Mouse (Mus musculus) retina, postnatal 1 day (tissue): ENCODE results near the gene Akap7.
A peak's percentile ranks its signal among the peaks of the same experiment; 100 is the strongest.

Experiments
- DNase-seq: peaks from one replicate; pipeline ENCODE4 v3.0.0-alpha.2; 2012

Akap7 gene

DNA sequence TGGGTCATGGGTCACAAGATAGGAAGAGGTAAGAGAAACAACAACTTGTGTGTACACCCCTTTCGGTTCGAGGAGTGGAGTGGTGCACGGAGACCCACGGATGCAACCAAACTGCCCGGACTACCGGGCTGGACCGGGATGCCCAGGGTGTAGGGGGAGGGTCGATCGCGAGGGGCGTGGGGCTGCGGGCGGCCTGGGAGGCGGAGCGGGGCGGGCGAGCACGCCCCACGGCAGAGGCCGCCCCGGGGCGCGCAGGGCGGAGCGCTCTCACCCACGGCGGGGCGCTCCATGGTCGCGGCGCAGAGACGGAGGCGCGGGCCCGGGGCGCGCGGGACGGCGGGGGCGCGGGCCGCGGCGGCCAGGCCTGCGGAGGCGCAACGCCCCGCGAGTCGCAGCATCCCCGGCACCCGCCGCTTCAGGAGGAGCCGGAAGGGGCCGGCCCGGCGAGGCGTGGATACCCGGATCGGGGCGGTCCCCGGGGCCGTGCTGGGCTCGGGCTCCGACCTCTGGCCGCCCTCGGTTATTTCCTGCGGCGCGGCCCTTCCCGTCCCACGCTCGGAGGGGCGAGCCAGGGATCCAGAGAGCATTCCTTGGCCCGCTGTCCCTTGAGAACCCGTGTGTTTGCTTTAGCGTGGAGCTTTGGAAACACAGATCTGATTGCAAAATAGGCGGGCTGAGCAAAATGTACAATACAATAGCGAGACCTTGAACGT, 10.9 kb downstream of the Akap7 start:
- DNase-seq: peak; percentile 88

- no peak for DNase-seq
These were observed 11.4 kb downstream of the Akap7 start for GRCm38 (mm10) chr10:25296286-25296656.

- no peak for DNase-seq
These were observed 11.8 kb downstream of the Akap7 start for GRCm38 (mm10) chr10:25295836-25296235.

DNA sequence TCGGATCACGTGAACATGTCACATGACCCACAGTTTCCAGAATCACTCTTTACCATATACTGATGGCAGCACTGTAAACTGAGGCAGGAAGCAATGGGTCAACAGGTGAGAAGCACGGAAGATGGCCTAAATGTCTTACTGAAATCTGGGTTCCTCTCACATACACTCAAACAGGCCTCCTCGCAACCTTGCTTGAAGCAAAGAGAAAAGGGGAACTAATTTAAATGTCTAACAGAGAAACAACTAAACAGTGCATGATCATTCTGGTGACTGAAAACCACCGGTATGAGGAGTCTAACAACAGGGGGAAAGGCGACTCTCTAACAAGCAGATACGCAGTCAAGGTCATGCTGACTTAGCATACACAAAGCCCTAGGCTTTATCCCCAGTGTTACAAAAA, 12.7 kb downstream of the Akap7 start:
- no peak for DNase-seq

GRCm38 (mm10) chr10:25293796-25294195, 13.9 kb downstream of the Akap7 start:
- no peak for DNase-seq

- DNase-seq: no peak
These were observed 16.6 kb downstream of the Akap7 start for GRCm38 (mm10) chr10:25291053-25291452.

DNA sequence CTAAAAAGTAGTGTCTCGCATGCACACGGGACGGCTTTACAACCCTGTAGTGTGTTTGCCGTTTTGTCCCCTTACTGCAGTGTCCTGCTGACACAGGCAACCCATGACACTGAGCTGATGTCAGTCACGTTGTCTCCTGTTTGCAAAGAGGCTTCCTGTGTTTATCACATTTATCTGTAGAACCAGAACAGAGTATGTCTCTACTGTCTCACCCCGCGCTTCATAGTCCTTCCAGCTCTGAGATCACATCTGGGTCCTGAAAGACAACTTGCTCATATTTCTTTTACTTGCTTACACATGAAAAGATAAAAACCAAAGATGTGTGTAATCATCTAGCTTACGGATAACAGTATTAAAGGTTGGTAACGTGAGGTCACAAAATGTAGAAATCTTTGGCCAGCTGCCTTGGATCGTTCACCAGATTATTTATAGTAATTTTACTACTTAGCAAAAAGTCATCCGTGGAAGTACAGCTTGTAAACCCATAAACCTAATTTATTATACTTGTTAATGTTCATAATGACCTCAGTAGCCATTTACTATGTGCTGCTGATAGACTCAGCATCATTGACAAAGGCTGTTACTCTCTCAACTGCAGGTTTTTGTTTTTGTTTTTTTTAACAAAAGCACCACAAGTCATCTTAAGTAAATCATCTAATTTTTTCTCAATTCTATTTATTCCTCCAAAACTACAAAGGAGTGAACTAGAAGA, 22.4 kb downstream of the Akap7 start:
- DNase-seq: no peak

GRCm38 (mm10) chr10:25284427-25285099, 23.1 kb downstream of the Akap7 start:
- DNase-seq: no peak

DNA sequence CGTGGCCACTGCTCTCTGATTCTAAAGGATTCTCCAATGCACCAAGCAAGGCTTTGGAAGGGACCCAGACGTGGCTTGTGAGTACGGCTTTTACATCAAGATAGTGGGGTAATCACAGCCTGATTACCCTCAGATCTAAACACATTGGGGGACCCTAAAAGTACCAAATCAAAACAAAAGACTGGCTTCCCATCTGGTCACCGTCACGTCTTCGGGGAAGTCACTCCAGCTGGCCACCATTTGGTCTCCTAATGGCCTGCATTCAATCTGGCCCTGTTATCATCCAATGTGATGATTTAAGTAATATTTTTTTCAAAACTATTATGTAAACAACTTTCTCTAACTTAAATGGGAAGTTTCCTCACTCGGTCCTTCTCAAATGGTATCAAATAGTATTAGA, 24.3 kb downstream of the Akap7 start:
- DNase-seq: no peak

- no peak for DNase-seq
These were observed 27.5 kb downstream of the Akap7 start for GRCm38 (mm10) chr10:25280141-25280540.

- no peak for DNase-seq
These were observed 28.3 kb downstream of the Akap7 start for GRCm38 (mm10) chr10:25279406-25279805.

- DNase-seq: no peak
These were observed 32.2 kb downstream of the Akap7 start for GRCm38 (mm10) chr10:25275492-25275891.

GRCm38 (mm10) chr10:25274621-25275330, 32.9 kb downstream of the Akap7 start:
- DNase-seq: peak; percentile 59

DNA sequence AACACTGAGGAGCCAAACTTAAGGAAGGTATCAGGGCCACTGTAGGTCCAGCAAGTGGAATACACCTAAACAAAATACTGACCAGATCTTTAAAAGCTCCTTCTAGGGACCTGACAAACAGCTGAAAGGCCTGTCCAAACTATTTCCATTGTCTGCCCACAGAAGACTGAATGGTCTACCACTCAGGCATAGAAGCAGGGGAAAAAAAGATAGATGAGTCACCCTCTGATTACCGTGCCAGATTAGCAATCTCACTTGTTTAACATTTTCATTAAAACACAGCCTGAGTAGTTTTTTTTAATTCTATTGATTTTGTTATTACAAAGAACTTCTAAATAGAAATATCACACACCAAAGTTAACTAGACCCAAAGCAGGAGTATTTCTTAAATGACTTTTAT, 33.9 kb downstream of the Akap7 start:
- DNase-seq: no peak

DNA sequence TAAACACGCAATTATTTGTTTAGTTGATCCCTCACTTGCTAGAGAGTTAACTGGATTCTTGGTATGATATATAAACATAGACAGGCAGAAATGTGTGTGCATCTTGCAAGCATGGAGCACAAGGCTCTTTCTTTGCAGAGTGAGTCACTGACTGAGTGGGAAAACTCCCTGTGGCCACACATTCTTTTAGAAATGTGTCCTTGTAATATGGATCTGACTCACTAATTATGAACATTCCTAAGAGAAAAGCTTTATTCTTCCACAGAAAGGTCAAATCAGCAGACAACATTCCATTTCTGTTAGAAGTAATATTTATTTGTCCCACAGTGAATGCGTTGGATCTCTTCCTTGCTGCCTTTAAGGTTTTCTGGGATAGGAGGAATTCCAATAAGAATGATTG, 35.9 kb downstream of the Akap7 start:
- DNase-seq: no peak

GRCm38 (mm10) chr10:25271207-25271606, 36.5 kb downstream of the Akap7 start:
- DNase-seq: peak; percentile 63

DNA sequence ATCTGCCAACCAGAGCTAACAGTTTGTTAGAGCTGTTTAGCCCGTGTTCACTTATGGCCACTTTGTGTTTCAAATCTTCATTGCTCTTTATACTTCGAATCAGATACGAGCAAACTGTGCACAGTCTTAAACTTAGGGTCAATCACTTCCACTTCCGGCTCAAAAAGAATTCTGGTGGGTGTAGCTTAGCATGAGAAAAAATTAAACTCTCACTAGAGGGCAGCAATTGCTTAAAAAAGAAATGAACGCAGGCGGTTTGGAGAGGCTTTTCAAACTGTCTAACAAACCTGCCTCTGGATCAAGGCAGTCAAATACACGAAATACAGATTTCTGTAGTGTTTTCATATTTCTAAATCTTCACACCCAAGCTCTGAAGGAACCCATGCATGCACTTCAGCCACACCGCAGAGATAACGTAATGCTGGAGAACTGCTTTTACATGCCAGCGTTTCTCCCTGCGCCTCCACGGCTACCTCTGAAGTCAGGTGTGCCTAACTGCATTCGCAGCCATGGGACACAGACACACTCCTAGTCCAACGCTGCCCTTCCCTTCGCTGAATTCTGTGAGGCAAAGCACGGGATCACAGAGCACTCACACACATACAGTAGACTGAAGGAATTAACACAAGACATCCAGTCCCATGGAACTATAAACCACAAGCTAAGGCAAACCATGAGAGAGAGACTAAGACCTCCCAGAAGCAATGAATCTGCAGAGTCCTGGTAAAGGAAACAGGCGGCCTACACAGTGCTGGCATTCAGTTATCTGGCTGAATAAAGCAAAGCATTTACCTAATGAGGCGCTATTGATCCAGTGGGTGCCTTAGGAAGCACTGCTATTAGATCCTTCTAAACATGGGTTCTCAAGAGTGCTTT, 39.0 kb downstream of the Akap7 start:
- DNase-seq: peak; percentile 81

- DNase-seq: peak; percentile 69
These were observed 46.5 kb downstream of the Akap7 start for GRCm38 (mm10) chr10:25261176-25261575.

DNA sequence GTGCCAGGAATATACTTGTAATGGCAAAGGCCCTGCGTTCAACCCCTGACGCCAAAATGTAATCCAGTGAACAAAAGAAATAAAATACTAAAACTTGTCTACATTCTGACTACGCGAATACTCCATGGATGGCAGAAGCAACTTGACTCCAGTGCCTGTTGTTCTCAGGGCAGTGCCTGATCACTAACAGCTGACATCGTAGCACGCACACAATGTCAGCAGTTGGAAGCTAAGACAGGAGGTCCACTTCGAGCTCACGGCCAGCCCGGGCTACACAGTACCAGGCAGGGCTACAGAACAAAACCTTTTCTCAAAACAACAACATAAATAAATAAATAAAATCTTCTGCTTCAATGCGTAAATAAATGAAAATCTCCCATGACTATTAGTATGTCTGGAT, 46.9 kb downstream of the Akap7 start:
- no peak for DNase-seq

DNA sequence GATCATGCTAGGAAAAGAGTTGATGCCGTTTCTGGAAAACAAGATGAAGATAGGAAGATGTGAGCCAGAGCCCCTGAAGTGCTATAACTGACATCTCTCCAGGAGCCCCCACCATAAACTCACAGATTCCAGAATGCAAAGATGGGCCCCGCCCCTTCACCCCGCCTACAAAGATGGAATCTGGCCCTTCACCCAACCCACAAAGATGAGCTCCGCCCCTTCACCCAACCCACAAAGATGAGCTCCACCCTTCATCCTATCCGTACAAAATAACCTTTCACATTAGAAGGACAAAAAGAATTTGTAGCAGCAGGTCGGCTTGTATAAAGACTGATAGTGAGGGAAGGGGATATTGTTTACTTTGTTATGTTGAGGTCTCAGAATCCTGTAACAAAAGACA, 49.5 kb downstream of the Akap7 start:
- DNase-seq: no peak

- no peak for DNase-seq
These were observed 50.2 kb downstream of the Akap7 start for GRCm38 (mm10) chr10:25257466-25257865.

- DNase-seq: no peak
These were observed 54.2 kb downstream of the Akap7 start for GRCm38 (mm10) chr10:25253474-25253873.
